ENCODE assay signal across 12 mouse cellular contexts in genomic region chr11:108933835-108934234, GRCm38 (mm10). TPM values are rescaled to one million over a fixed set of nuclear protein-coding genes. Genes with fewer than 3 reads are reported as not detected.
DNase-seq lines count a peak whose midpoint lies in the region; ATAC-seq and TF ChIP-seq lines count a peak whose summit lies in the region.
"Had no signal": no experiment of that assay in that cellular context is flagged by ENCODE, and none has a peak within 500 bp of the region (broad histone marks: within the 10 kb centered on the region; RNA-seq: fewer than 3 reads in every experiment).

No protein-coding gene starts in this region.

- WGBS in kidney, adult 2 months: 75% methylated on average over 9 of the region's 9 CpGs

- H3K27me3 ChIP-seq in kidney, adult 2 months (replicated peaks; ENCODE audit: control insufficient read depth, insufficient read depth, low read length): no peaks in the 10 kb centered on the region
- H3K27me3 ChIP-seq: embryonic facial prominence, embryonic 15.5 days; limb, embryonic 15.5 days had no signal

- H3K4me3 ChIP-seq in kidney, adult 2 months (ENCODE audit: insufficient read depth, low read depth, low read length): no peak overlapping the region
- H3K4me3 ChIP-seq: embryonic facial prominence, embryonic 15.5 days; limb, embryonic 15.5 days had no signal

- TF ChIP-seq POLR2A in kidney, adult 2 months (IDR thresholded peaks at IDR 0.05; ENCODE audit: low read depth, low read length): no peak

- no peak for ATAC-seq in activated CD4-positive, CD25-positive, alpha-beta regulatory T cell, adult 4 months

- DNase-seq in cerebellum, postnatal 10 days: peak; percentile 42 to 47
- no peak for DNase-seq in cerebellum, adult 8-10 months
- DNase-seq in urinary bladder, adult 2 months (ENCODE audit: low spot score): peak; percentile 11
- no peak for DNase-seq in urinary bladder, adult 18-20 months (ENCODE audit: low spot score in 2 of 2)
- peak; percentile 59 for DNase-seq in lung, postnatal 14 days
- DNase-seq in kidney, adult 2 months: no peak
- no peak for DNase-seq in MN1 (ENCODE audit: low spot score)
- DNase-seq: kidney, postnatal 25 days; right cerebral cortex, postnatal 4 days had no signal

- TF ChIP-seq CTCF in kidney, adult 2 months (conservative IDR thresholded peaks at IDR 0.05; ENCODE audit: insufficient read depth, insufficient read length, low read depth, low read length): no peak

- no peak overlapping the region for H3K27ac ChIP-seq in kidney, adult 2 months (ENCODE audit: insufficient read depth, low read depth, low read length)
- H3K27ac ChIP-seq: embryonic facial prominence, embryonic 15.5 days had no signal

- H3K36me3 ChIP-seq in kidney, adult 2 months (ENCODE audit: control insufficient read depth, insufficient read depth, low read length): no peaks in the 10 kb centered on the region

- H3K4me1 ChIP-seq in kidney, adult 2 months (ENCODE audit: control insufficient read depth, insufficient read depth, low read length): no peaks in the 10 kb centered on the region

RNA-seq across cellular contexts. Expression of gene Axin2, which starts 13.7 kb away (rescaled TPM):
- 11.3 and 12.4 TPM in 2 replicates for polyA plus RNA-seq in urinary bladder, adult 2 months (2012; rRNA removed)
- polyA plus RNA-seq in kidney, adult 2 months (2012; rRNA removed): 2.7 and 3.1 TPM in 2 replicates
- 10 to 100 TPM in 1 of 2 experiments, 1 to 10 TPM in 1; 7.7 to 12.7 TPM for polyA plus RNA-seq in activated CD4-positive, CD25-positive, alpha-beta regulatory T cell, adult 4 months (2017; shearing (Covaris generic))

Comparison
In these comparisons a context has a peak if more than half of its experiments do, and no peak if none do; other contexts are left out.
1. DNase-seq: peak in cerebellum, postnatal 10 days (2 of 2), urinary bladder, adult 2 months (single experiment) and lung, postnatal 14 days (single experiment); none in cerebellum, adult 8-10 months (single experiment), urinary bladder, adult 18-20 months (0 of 2), kidney, adult 2 months (single experiment) and MN1 (single experiment).